Mouse (Mus musculus) forebrain, embryonic 15.5 days (tissue): ENCODE data around the gene Ptprt. TPM values are rescaled to one million over a fixed set of nuclear protein-coding genes. Genes with fewer than 3 reads are reported as not detected.

ENCODE experiments used
- ATAC-seq: fragments of 200-750 bp; cut with Nextera tagmentation; replicated peaks from 2 replicates; pipeline ENCODE4 v1.8.0; 2017; ENCODE audit warnings: mild to moderate bottlenecking, moderate TSS enrichment, moderate library complexity
- H3K27ac ChIP-seq: fragments of 300-500 bp; sonication (generic); replicated peaks from 2 replicates; pipeline ENCODE4 v1.5.1; 2015; ENCODE audit warnings: mild to moderate bottlenecking, inconsistent platforms
- H3K27me3 ChIP-seq: fragments of 300-500 bp; sonication (generic); 2 replicates; pipeline ENCODE4 v1.6.1; 2015; ENCODE audit warnings: inconsistent platforms
- H3K36me3 ChIP-seq: fragments of 300-500 bp; sonication (generic); 2 replicates; pipeline ENCODE4 v1.6.1; 2015; ENCODE audit warnings: mild to moderate bottlenecking, inconsistent platforms
- H3K4me1 ChIP-seq: fragments of 300-500 bp; sonication (generic); 2 replicates; pipeline ENCODE4 v1.6.1; 2015; ENCODE audit warnings: inconsistent platforms
- H3K4me2 ChIP-seq: fragments of 300-500 bp; sonication (generic); replicated peaks from 2 replicates; pipeline ENCODE4 v1.6.1; 2015; ENCODE audit warnings: mild to moderate bottlenecking, inconsistent platforms
- H3K4me3 ChIP-seq: fragments of 300-500 bp; sonication (generic); 2 replicates; pipeline ENCODE4 v1.5.1; 2015; ENCODE audit warnings: mild to moderate bottlenecking, inconsistent platforms
- H3K9ac ChIP-seq: fragments of 300-500 bp; sonication (generic); replicated peaks from 2 replicates; pipeline ENCODE4 v1.6.1; 2015; ENCODE audit warnings: mild to moderate bottlenecking, inconsistent platforms
- H3K9me3 ChIP-seq: fragments of 300-500 bp; sonication (generic); 2 replicates; pipeline ENCODE4 v1.6.1; 2016; ENCODE audit warnings: inconsistent platforms
- WGBS: fragments of 180-500 bp; shearing (Covaris S2); methylation state at CpG from one replicate; pipeline ENCODE4 v1.1.7; 2015; ENCODE audit warnings: mixed read lengths; 5-methylcytosine and 5-hydroxymethylcytosine counted together
- polyA plus RNA-seq: library from polyadenylated mRNA; unstranded; fragments of >200 nt; fragmentation: Nextera tagmentation; extraction: Ambion mirVana; gene quantifications from 2 replicates; pipeline ENCODE4 v1.2.1, GENCODE M21; 2015

Ptprt gene
- polyA plus RNA-seq, 1 experiment from 2014 or later = 8.2 TPM

- ATAC-seq = no peak
- Histone ChIP-seq H3K36me3 (no peaks in the 10 kb centered on the region), H3K9ac (no peak overlapping the region), H3K27ac (no peak overlapping the region), H3K4me3 (no peak overlapping the region), H3K4me2 (no peak overlapping the region), H3K9me3 (no peaks in the 10 kb centered on the region), H3K27me3 (no peaks in the 10 kb centered on the region), H3K4me1 (no peaks in the 10 kb centered on the region)
- WGBS = 64% methylated on average over 4 of the region's 4 CpGs
Measured at GRCm38 (mm10) chr2:162273826-162274225, 387.1 kb downstream of the Ptprt start.

DNA sequence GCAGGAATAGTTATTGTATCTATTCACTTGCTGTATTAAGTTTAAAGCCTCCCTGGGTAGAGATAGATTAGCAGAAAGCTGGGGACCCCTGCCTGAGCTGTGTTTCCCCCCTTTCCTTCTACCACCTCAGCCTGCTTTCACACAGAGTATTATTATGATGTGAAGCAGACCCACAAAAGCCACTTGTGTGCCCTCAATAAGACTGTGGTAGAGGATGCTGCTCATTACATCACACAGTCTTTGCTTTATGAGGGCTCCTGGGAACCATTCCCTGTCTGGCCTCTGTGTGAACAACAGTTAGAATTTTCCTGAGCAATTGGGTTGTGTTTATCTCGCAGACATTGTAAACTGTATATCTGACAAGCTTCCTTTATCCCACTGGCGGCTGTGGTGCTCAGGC, 409.7 kb downstream of the Ptprt start:
- no peaks in the 10 kb centered on the region for H3K4me1 ChIP-seq
- no peak overlapping the region for H3K27ac ChIP-seq
- H3K4me2 ChIP-seq = no peak overlapping the region
- no peaks in the 10 kb centered on the region for H3K36me3 ChIP-seq
- H3K4me3 ChIP-seq = no peak overlapping the region
- H3K27me3 ChIP-seq = no peaks in the 10 kb centered on the region
- H3K9ac ChIP-seq = no peak overlapping the region
- WGBS = 62% methylated on average over 2 of the region's 2 CpGs
- ATAC-seq = no peak
- H3K9me3 ChIP-seq = no peaks in the 10 kb centered on the region

DNA sequence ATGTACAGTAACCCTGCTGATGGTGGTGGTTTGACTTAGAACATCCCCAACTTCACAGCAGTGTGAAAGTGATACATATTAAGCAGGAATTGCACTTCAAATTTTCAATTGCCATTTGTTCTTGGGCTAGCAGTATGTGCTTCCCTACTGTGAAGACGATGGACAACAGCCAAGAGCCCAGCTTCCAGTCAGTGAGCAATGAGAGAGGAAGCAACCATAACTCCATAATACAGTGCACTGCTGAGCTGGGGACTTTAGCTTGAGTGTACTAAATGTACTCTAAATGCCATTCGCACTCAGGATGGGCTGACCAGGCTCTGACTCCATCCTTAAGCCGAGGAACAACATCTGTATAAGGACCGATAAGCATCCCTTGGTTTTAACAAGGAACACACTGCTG, 412.7 kb downstream of the Ptprt start:
- ATAC-seq = no peak

DNA sequence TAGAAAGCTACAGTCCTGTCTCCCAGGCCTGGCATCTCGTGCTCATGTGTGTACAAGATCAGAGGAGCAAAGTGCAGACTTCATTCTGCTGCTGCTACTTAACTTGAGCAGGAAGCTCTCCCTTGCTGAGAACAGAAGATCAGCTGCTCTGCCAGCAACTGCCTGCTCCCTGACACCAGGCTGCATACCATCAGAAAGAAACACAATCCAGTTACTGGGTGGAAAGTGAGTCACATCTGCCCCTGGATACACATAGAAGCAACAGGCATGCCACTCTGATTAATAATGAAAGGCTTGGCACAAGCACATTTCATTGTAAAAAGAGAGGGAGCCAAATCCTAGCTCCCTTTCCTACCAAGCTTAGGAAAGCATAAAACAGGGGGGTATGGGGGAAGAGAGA, 438.5 kb downstream of the Ptprt start:
- Histone ChIP-seq H3K4me1 (peaks cover 8% of the 10 kb centered on the region; the same call in 1 of the 2 replicates), H3K36me3 (no peaks in the 10 kb centered on the region), H3K4me2 (no peak overlapping the region), H3K27me3 (no peaks in the 10 kb centered on the region), H3K27ac (no peak overlapping the region), H3K9me3 (no peaks in the 10 kb centered on the region), H3K4me3 (no peak overlapping the region), H3K9ac (no peak overlapping the region)
- WGBS = 56% methylated on average over 1 of the region's 1 CpGs
- no peak for ATAC-seq

More for the DNA sequence above, 412.7 kb downstream of the Ptprt start:
- Histone ChIP-seq H3K9me3 (no peaks in the 10 kb centered on the region), H3K9ac (no peak overlapping the region), H3K27ac (no peak overlapping the region), H3K4me1 (no peaks in the 10 kb centered on the region), H3K4me3 (no peak overlapping the region), H3K4me2 (no peak overlapping the region), H3K36me3 (no peaks in the 10 kb centered on the region), H3K27me3 (no peaks in the 10 kb centered on the region)
- WGBS = 85% methylated on average over 4 of the region's 4 CpGs

- ATAC-seq = no peak
- no peak overlapping the region for H3K27ac ChIP-seq
- H3K4me1 ChIP-seq = peaks cover 8% of the 10 kb centered on the region; the same call in 1 of the 2 replicates
- no peaks in the 10 kb centered on the region for H3K36me3 ChIP-seq
- no peak overlapping the region for H3K4me3 ChIP-seq
- no peaks in the 10 kb centered on the region for H3K9me3 ChIP-seq
- H3K27me3 ChIP-seq = no peaks in the 10 kb centered on the region
- no peak overlapping the region for H3K9ac ChIP-seq
- no peak overlapping the region for H3K4me2 ChIP-seq
Measured at GRCm38 (mm10) chr2:162220586-162220985, 440.4 kb downstream of the Ptprt start.

GRCm38 (mm10) chr2:162219507-162219906, 441.4 kb downstream of the Ptprt start:
- H3K4me1 ChIP-seq = peaks cover 8% of the 10 kb centered on the region; the same call in 1 of the 2 replicates
- 69% methylated on average over 4 of the region's 4 CpGs for whole genome bisulfite sequencing
- H3K4me3 ChIP-seq = no peak overlapping the region
- no peaks in the 10 kb centered on the region for H3K9me3 ChIP-seq
- H3K27ac ChIP-seq = no peak overlapping the region
- ATAC-seq = 0 out of 2 replicates have a peak, but pooled peaks have one; percentile 64
- H3K9ac ChIP-seq = no peak overlapping the region
- no peaks in the 10 kb centered on the region for H3K27me3 ChIP-seq
- H3K36me3 ChIP-seq = no peaks in the 10 kb centered on the region
- no peak overlapping the region for H3K4me2 ChIP-seq

GRCm38 (mm10) chr2:162217896-162218295, 443.1 kb downstream of the Ptprt start:
- ATAC-seq = no peak
- Histone ChIP-seq H3K4me2 (no peak overlapping the region), H3K27ac (no peak overlapping the region), H3K9ac (no peak overlapping the region), H3K27me3 (no peaks in the 10 kb centered on the region), H3K4me3 (no peak overlapping the region), H3K36me3 (no peaks in the 10 kb centered on the region), H3K4me1 (peaks cover 8% of the 10 kb centered on the region; the same call in 1 of the 2 replicates), H3K9me3 (no peaks in the 10 kb centered on the region)
- 88% methylated on average over 5 of the region's 5 CpGs for WGBS

GRCm38 (mm10) chr2:162212397-162212796, 448.6 kb downstream of the Ptprt start:
- Histone ChIP-seq H3K4me1 (no peaks in the 10 kb centered on the region), H3K36me3 (no peaks in the 10 kb centered on the region), H3K27me3 (no peaks in the 10 kb centered on the region), H3K4me3 (no peak overlapping the region), H3K27ac (no peak overlapping the region), H3K9ac (no peak overlapping the region), H3K4me2 (no peak overlapping the region), H3K9me3 (no peaks in the 10 kb centered on the region)
- WGBS = 14% methylated on average over 2 of the region's 2 CpGs
- no peak for ATAC-seq

- WGBS = 90% methylated on average over 6 of the region's 6 CpGs
- Histone ChIP-seq H3K4me2 (no peak overlapping the region), H3K4me1 (no peaks in the 10 kb centered on the region), H3K9ac (no peak overlapping the region), H3K27me3 (no peaks in the 10 kb centered on the region), H3K36me3 (no peaks in the 10 kb centered on the region), H3K4me3 (no peak overlapping the region), H3K9me3 (no peaks in the 10 kb centered on the region), H3K27ac (no peak overlapping the region)
- no peak for ATAC-seq
Measured at GRCm38 (mm10) chr2:162210564-162210963, 450.4 kb downstream of the Ptprt start.

DNA sequence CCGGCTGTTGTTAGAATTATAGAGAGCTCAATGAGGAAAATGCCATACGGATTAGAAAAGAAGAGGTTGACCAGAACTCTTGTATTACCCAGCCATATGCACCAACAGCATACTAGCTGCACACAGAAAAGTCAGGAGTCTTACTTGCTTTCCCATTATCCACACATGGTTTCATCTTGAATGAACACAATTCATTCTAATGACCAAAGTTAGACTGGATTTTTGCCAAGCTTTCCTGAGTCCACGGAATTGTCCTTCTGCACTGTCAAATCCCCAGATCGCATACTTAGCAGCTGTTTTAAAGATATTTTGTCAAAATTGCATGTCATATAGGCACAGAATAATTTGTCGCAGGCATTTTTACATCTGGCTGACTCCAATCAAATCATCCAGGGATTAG, 463.6 kb downstream of the Ptprt start:
- Histone ChIP-seq H3K4me3 (no peak overlapping the region), H3K4me2 (no peak overlapping the region), H3K36me3 (no peaks in the 10 kb centered on the region), H3K27ac (0 out of 2 replicates have a peak overlapping the region, but pooled peaks have one; percentile 5), H3K9me3 (no peaks in the 10 kb centered on the region), H3K4me1 (no peaks in the 10 kb centered on the region), H3K27me3 (no peaks in the 10 kb centered on the region), H3K9ac (no peak overlapping the region)
- no peak for ATAC-seq
- 61% methylated on average over 5 of the region's 5 CpGs for WGBS

DNA sequence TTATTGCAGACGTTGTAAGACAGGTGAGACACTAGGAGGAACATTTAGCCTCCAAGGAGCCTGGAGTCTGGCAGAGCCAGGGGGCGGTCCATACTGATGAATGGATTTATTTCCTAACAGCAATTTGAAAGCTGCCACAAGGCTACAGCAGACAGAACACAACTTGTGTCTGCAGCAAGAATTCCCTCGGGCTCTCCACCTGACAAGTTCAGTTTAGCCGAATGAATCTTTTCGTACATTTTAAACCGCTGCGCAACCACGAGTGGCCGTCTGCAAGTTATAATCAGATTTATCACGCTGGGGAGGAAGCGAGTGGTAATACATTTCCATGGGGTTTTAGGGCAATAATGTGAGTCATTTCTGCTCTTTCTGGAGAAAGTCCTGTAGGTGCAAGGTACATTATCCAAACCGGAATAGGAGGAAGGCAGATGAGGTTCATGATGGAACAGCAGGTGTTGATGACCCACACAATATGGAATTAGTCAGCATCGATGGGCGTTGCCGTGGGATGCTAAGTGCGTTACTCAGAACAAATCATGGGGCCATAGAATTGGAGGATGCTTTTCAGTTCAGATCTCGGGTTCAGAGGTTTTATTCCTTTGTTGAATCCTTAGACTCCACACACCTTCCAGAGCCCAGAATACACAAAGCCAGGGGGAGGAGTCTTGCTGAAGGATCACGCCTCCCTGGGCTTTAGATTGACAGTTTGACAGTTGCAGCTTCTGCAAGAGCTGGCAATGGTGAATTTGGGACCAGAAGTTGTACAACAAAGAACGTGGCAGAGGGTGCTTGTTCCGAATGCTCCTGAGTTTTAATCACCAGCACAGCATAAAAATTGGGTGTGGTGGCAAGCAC, 478.1 kb downstream of the Ptprt start:
- Histone ChIP-seq H3K9me3 (no peaks in the 10 kb centered on the region), H3K4me3 (no peak overlapping the region), H3K4me1 (no peaks in the 10 kb centered on the region), H3K4me2 (no peak overlapping the region), H3K27me3 (no peaks in the 10 kb centered on the region), H3K9ac (no peak overlapping the region), H3K36me3 (no peaks in the 10 kb centered on the region), H3K27ac (no peak overlapping the region)
- no peak for ATAC-seq
- 64% methylated on average over 20 of the region's 20 CpGs for WGBS

DNA sequence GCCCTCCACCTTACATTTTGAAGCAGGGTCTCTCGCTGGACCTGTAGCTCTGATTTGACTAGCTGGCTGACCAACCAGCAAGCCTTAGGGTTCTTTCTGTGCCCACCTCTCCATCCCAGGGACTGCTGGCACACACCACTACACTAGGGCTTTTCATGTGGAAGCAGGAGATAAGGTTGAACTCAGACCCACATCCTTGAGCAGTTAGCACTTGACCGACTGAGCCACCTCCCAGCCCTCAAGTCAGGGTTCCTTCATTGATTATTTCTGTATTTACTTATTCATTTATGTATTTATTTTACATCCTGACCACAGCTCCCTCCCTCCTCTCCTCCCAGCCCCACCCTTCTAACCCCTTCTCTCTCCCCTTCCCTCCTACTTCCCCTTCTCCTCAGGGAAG, 479.1 kb downstream of the Ptprt start:
- Histone ChIP-seq H3K4me3 (no peak overlapping the region), H3K27me3 (no peaks in the 10 kb centered on the region), H3K36me3 (no peaks in the 10 kb centered on the region), H3K27ac (no peak overlapping the region), H3K4me1 (no peaks in the 10 kb centered on the region), H3K9me3 (no peaks in the 10 kb centered on the region), H3K9ac (no peak overlapping the region), H3K4me2 (no peak overlapping the region)
- 98% methylated on average over 2 of the region's 2 CpGs for WGBS
- ATAC-seq = no peak

DNA sequence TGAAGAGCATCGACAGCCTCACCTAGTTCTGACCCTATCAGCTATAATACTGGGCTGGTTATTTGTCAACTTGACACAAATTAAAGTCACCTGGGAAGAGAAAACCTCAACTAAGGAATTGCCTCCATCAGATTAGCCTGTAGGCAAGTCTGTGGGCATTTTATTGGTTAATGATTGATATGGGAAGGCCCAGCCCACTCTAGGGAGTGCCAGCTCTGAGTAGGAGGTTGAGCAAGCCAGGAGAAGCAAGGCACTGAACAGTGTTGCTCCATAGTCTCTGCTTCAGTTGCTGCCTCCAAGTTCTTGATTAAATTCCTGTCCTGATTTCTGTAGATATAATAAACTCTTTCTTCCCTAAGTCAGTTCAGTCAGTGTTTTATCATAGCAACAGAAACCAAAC, 488.4 kb downstream of the Ptprt start:
- no peak for ATAC-seq
- no peaks in the 10 kb centered on the region for H3K9me3 ChIP-seq
- no peak overlapping the region for H3K4me2 ChIP-seq
- no peaks in the 10 kb centered on the region for H3K27me3 ChIP-seq
- H3K4me1 ChIP-seq = no peaks in the 10 kb centered on the region
- H3K4me3 ChIP-seq = no peak overlapping the region
- WGBS = 93% methylated on average over 1 of the region's 1 CpGs
- no peak overlapping the region for H3K9ac ChIP-seq
- H3K27ac ChIP-seq = no peak overlapping the region
- H3K36me3 ChIP-seq = no peaks in the 10 kb centered on the region
